Mouse (Mus musculus) cerebellum, adult 2 months (tissue): ENCODE measurements around the gene Clint1.

Experiments used
- CTCF ChIP-seq: fragments of 200-500 bp; IDR thresholded peaks from 2 replicates; pipeline ENCODE4 v1.5.1; 2011; ENCODE audit warnings: low read depth, mild to moderate bottlenecking, control low read depth, low read length, moderate library complexity, borderline replicate concordance; ENCODE audit not compliant: insufficient read depth
- POLR2A ChIP-seq: fragments of 200-500 bp; IDR thresholded peaks from 2 replicates; pipeline ENCODE4 v1.6.1; 2011; ENCODE audit warnings: low read length, control low read depth, borderline replicate concordance; ENCODE audit not compliant: insufficient read depth

GRCm38 (mm10) chr11:45937478-45937877 is 85.6 kb downstream of the Clint1 start:
- TF ChIP-seq POLR2A = no peak
- TF ChIP-seq CTCF = no peak
